Mouse (Mus musculus): ENCODE data around the gene Rwdd2a. TPM values are rescaled to one million over a fixed set of nuclear protein-coding genes. Genes with fewer than 3 reads are reported as not detected.

The Rwdd2a gene
- polyA plus RNA-seq (2011; ENCODE audit: insufficient read depth, insufficient read length, low replicate concordance, missing spikeins) = not detected in 2 replicates

GRCm38 (mm10) chr9:86571540-86572135, at the start of gene Rwdd2a, which contains the start of gene Pgm3:
Rwdd2a (plus strand) TSS chr9:86571991.
Pgm3 (minus strand) TSS chr9:86571842.
- WGBS = under 1% methylated on average over 59 of the region's 59 CpGs
- TF ChIP-seq POLR2A (IDR thresholded peaks at IDR 0.05; ENCODE audit: borderline replicate concordance, control insufficient read depth, low read depth, low read length) = peak; percentile 88
- no peak for TF ChIP-seq CTCF (IDR thresholded peaks at IDR 0.05; ENCODE audit: control insufficient read depth, insufficient read depth, low read length)
- H3K4me3 ChIP-seq (replicated peaks; ENCODE audit: control insufficient read depth, low read depth, low read length) = peak within 1 kb of the TSS; percentile 93
- H3K27ac ChIP-seq (ENCODE audit: control insufficient read depth, insufficient read depth, low read depth, low read length, poor library complexity) = peak within 1 kb of the TSS; percentile 50; the same call in 1 of the 2 replicates
- H3K4me1 ChIP-seq (ENCODE audit: control insufficient read depth, insufficient read depth, low read length) = peaks cover 1% of the 10 kb centered on the region; the same call in 1 of the 2 replicates

DNA sequence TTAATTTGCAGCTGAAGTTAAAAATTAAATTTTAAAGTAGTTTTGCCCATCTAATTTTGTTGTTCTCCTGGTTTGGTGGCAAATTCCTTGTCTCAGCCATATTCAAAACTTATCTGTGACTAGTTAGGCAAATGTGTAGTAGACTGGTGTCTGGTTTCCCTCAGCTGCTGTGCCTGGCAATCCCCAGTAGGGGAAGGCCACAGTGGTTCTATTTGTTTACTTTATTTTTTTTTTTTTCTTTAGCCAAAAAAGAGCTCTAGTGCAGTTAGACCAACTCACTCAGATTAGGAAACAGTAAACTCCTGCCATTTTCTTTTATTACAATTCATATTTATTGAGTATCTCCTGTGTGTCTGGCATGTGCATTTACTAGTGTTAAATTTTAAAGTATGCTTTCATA, 49.5 kb upstream of the Rwdd2a start:
- no peaks in the 10 kb centered on the region for H3K4me1 ChIP-seq (ENCODE audit: control insufficient read depth, insufficient read depth, low read length)
- no peak overlapping the region for H3K4me3 ChIP-seq (replicated peaks; ENCODE audit: control insufficient read depth, low read depth, low read length)
- TF ChIP-seq POLR2A (IDR thresholded peaks at IDR 0.05; ENCODE audit: borderline replicate concordance, control insufficient read depth, low read depth, low read length) (no peak), CTCF (IDR thresholded peaks at IDR 0.05; ENCODE audit: control insufficient read depth, insufficient read depth, low read length) (no peak)

GRCm38 (mm10) chr9:86525600-86525999, 46.2 kb upstream of the Rwdd2a start:
- Histone ChIP-seq H3K4me1 (ENCODE audit: control insufficient read depth, insufficient read depth, low read length) (no peaks in the 10 kb centered on the region), H3K4me3 (replicated peaks; ENCODE audit: control insufficient read depth, low read depth, low read length) (no peak overlapping the region), H3K27ac (ENCODE audit: control insufficient read depth, insufficient read depth, low read depth, low read length, poor library complexity) (no peak overlapping the region)
- no peak for TF ChIP-seq POLR2A (IDR thresholded peaks at IDR 0.05; ENCODE audit: borderline replicate concordance, control insufficient read depth, low read depth, low read length)
- no peak for TF ChIP-seq CTCF (IDR thresholded peaks at IDR 0.05; ENCODE audit: control insufficient read depth, insufficient read depth, low read length)
- 70% methylated on average over 2 of the region's 2 CpGs for WGBS

More for the DNA sequence above, 49.5 kb upstream of the Rwdd2a start:
- no peak overlapping the region for H3K27ac ChIP-seq (ENCODE audit: control insufficient read depth, insufficient read depth, low read depth, low read length, poor library complexity)

DNA sequence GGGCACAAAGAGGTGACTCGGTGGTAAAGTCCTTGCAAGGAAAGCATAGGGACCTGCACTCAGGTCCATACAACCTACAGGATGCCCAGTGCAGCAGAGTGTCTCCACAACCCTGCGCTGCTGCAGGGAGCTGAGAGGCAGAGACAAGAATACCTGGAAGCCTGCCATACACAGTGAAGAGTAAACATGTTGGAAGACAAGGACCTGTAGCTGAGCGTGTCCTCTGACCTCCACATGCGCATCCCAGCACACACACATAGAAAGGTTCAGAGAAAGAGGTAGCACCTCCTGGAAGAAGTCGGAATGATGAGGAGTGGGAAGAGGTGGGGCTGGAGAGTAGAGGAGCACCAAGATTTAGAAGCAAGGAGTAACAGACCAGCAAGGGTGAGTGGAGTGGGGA, 37.7 kb upstream of the Rwdd2a start:
- WGBS = 86% methylated on average over 5 of the region's 5 CpGs
- TF ChIP-seq POLR2A (IDR thresholded peaks at IDR 0.05; ENCODE audit: borderline replicate concordance, control insufficient read depth, low read depth, low read length) = no peak
- no peak for TF ChIP-seq CTCF (IDR thresholded peaks at IDR 0.05; ENCODE audit: control insufficient read depth, insufficient read depth, low read length)
- Histone ChIP-seq H3K4me3 (replicated peaks; ENCODE audit: control insufficient read depth, low read depth, low read length) (no peak overlapping the region), H3K4me1 (ENCODE audit: control insufficient read depth, insufficient read depth, low read length) (no peaks in the 10 kb centered on the region), H3K27ac (ENCODE audit: control insufficient read depth, insufficient read depth, low read depth, low read length, poor library complexity) (no peak overlapping the region)

GRCm38 (mm10) chr9:86543451-86543850, 28.3 kb upstream of the Rwdd2a start:
- H3K4me3 ChIP-seq (replicated peaks; ENCODE audit: control insufficient read depth, low read depth, low read length) = no peak overlapping the region
- TF ChIP-seq POLR2A (IDR thresholded peaks at IDR 0.05; ENCODE audit: borderline replicate concordance, control insufficient read depth, low read depth, low read length) (no peak), CTCF (IDR thresholded peaks at IDR 0.05; ENCODE audit: control insufficient read depth, insufficient read depth, low read length) (no peak)
- WGBS = 86% methylated on average over 3 of the region's 3 CpGs

DNA sequence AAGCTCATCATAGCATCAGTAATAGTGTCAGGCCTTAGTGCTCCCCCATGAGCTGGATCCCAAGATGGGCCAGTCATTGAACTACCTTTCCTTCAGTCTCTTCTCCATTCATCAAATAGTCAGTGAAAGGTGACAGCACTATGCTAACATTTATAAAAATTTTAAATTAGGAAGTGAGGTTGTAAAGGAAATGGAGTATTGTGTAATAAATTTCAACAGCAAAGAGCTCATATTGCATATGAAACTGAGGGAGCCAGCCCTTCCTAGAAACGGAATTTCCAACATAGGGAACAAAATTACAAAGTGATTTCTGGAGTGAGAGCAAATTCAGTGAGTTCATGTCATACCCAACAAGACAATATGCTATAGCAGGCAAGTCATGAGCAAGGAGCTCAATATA, 27.2 kb upstream of the Rwdd2a start:
- H3K27ac ChIP-seq (ENCODE audit: control insufficient read depth, insufficient read depth, low read depth, low read length, poor library complexity) = no peak overlapping the region
- no peak for TF ChIP-seq POLR2A (IDR thresholded peaks at IDR 0.05; ENCODE audit: borderline replicate concordance, control insufficient read depth, low read depth, low read length)
- no peak for TF ChIP-seq CTCF (IDR thresholded peaks at IDR 0.05; ENCODE audit: control insufficient read depth, insufficient read depth, low read length)
- WGBS = 26% methylated on average over 1 of the region's 1 CpGs
- no peaks in the 10 kb centered on the region for H3K4me1 ChIP-seq (ENCODE audit: control insufficient read depth, insufficient read depth, low read length)
- no peak overlapping the region for H3K4me3 ChIP-seq (replicated peaks; ENCODE audit: control insufficient read depth, low read depth, low read length)

More at GRCm38 (mm10) chr9:86543451-86543850, 28.3 kb upstream of the Rwdd2a start:
- Histone ChIP-seq H3K4me1 (ENCODE audit: control insufficient read depth, insufficient read depth, low read length) (no peaks in the 10 kb centered on the region), H3K27ac (ENCODE audit: control insufficient read depth, insufficient read depth, low read depth, low read length, poor library complexity) (no peak overlapping the region)

GRCm38 (mm10) chr9:86549637-86550162, 22.1 kb upstream of the Rwdd2a start:
- WGBS = 87% methylated on average over 5 of the region's 5 CpGs
- Histone ChIP-seq H3K4me1 (ENCODE audit: control insufficient read depth, insufficient read depth, low read length) (no peaks in the 10 kb centered on the region), H3K27ac (ENCODE audit: control insufficient read depth, insufficient read depth, low read depth, low read length, poor library complexity) (no peak overlapping the region), H3K4me3 (replicated peaks; ENCODE audit: control insufficient read depth, low read depth, low read length) (no peak overlapping the region)
- no peak for TF ChIP-seq POLR2A (IDR thresholded peaks at IDR 0.05; ENCODE audit: borderline replicate concordance, control insufficient read depth, low read depth, low read length)
- no peak for TF ChIP-seq CTCF (IDR thresholded peaks at IDR 0.05; ENCODE audit: control insufficient read depth, insufficient read depth, low read length)

- Histone ChIP-seq H3K27ac (ENCODE audit: control insufficient read depth, insufficient read depth, low read depth, low read length, poor library complexity) (no peak overlapping the region), H3K4me1 (ENCODE audit: control insufficient read depth, insufficient read depth, low read length) (no peaks in the 10 kb centered on the region), H3K4me3 (replicated peaks; ENCODE audit: control insufficient read depth, low read depth, low read length) (no peak overlapping the region)
- TF ChIP-seq CTCF (IDR thresholded peaks at IDR 0.05; ENCODE audit: control insufficient read depth, insufficient read depth, low read length) (no peak), POLR2A (IDR thresholded peaks at IDR 0.05; ENCODE audit: borderline replicate concordance, control insufficient read depth, low read depth, low read length) (no peak)
- 89% methylated on average over 3 of the region's 3 CpGs for WGBS
These were observed 21.1 kb upstream of the Rwdd2a start for GRCm38 (mm10) chr9:86550717-86551116.
